Mouse (Mus musculus): ENCODE measurements at regions not wholly inside any gene's neighbourhood (a gene's known extent, or its start where the extent isn't known, plus 50 kb on each side); places are given as distances from the start of the nearest gene placed in this dataset.

DNA sequence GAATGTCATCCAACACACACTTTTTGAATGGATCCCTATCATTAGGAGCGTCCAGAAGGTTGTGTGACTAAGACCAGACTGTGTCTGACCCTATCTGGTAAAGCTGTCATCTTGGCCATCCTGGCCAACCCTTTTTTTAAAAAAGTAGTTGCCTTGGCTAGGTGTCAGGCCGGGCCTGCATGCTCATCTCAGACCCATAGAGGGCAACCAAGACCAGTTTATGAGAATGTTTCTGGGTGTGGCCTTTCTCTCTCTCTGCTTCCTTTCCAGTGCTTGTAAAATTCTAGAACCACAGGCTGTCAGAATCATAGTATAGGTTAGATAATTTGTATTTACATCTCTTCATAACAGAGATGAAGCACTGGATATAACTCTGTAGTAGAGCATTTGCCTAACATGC, 62.8 kb upstream of the Las1l start:
- DNase-seq: peak; percentile 26

DNA sequence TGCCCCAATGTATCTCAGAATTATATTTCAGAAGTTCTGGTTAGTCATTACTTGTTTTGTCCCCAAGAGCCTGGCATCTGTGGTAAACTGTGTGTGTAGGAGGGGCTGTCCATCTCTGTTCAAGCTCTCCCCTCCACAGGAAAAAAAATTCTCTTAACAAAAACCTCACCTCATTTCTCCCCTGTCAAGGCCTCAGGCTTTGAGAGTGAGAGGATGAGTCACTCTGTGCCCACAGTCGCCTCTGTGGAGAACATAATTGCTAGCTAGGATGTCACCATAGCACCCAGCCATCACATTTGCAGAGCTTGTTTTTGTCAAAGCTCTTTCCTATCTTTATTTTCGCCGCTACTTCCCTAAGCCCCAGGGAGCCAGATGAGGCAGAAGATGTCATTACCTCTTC, 63.6 kb upstream of the Las1l start:
- DNase-seq: peak; percentile 3

DNA sequence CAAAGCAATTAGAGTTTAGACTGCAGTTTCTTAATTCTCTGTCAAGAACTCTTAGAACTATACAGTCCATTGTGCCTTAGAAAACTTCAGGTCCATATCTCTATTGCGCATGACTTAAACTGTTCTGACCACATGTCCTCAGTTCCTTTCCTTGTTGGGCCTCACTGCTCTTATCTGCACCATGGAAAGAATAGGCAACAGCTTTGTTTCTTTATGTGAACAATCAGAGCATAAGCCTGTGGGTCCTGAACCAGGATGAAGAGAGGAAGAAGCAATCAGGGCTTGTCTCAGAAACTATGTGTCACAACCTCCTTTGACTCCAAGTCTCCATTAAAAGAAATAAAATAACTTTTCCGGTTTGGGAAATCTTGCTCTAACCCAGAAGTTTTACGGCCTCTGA, 68.6 kb upstream of the Las1l start:
- no peak for DNase-seq

DNA sequence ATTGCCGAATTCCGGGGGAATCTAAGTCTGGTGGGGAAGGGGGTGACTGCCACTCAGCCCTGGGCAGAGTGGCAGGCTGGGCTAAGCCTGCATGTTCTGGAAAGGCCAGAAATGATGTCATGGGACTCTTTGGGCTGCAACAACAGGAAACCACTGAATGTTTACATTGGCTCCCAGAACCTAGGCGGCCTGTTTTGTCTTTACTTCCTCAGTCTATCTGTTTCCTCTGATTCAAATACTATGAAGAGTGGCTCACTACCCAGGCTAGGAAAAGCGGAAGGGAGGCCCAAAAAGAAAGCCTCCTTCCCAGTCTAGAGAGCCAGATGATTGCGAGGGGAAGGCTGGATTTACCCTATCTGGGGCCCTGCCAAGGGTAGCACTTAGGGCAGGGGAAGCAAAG, 69.1 kb upstream of the Las1l start:
- DNase-seq: no peak

DNA sequence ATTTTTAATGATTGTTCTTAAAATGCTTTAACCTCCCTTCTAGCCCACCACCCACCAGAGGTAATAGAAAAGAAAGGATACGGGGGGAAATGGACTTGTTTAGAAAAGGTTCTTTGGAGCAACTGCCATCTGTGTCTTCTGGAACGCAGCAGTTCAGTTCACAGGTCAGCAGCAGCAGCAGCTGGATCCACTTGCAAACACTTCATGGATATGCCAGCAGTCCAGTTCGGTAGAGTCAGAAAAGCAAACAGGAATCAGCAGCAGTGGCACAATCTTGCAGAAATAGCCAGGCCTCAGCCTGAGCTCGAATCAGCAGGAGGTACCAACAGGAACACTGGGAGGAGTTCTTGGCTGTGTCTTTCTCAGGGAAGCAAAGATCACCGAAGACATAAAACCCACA, 64.3 kb upstream of the Msn start:
- no peak for DNase-seq

DNA sequence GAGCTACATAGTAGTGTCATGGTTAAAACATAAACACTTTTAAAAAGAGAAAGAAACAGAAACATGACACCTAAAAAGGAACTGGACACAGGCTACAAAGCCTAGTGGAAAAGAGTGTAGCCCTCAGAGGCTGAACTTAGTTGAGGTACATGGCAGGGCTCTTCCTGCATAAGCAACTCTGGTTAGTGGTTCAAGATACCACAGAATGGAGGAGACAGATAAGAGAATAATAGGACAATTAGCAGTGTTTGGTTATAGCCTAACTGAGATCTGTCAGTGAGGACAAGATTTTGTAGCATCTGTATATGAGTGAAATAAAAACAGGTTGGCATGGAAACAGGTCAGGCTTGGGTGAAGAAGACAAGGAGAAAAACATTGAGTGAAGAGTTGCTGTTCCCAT, 60.5 kb upstream of the Msn start:
- DNase-seq: no peak

DNA sequence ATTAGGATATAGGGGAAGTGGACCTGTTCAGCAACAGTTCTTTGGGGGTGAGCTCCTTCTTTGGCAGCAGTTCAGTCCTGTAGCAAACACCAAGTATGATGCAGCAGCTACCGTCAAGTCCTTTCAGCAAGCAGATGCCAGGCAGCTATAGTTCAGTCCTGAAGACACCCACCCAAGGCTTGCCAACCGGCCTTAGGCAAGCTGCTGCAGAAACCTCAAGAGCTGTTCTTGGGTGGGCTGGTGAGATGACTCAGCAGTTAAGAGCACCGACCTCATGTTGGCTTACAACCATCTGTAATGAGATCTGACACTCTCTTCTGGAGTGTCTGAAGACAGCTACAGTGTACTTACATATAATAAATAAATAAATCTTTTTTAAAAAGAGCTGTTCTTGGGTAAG, 53.6 kb upstream of the Msn start:
- DNase-seq: no peak

All from right cerebral cortex, postnatal 25 days (tissue).